Mouse (Mus musculus) MEL (cell line): ENCODE measurements around the gene Jmjd1c. TPM values are rescaled to one million over a fixed set of nuclear protein-coding genes. Genes with fewer than 3 reads are reported as not detected.

Experiments used
- DNase-seq: peaks from one replicate; pipeline ENCODE4 v3.0.0; 2011; ENCODE audit warnings: low read depth, low spot score
- H3K27ac ChIP-seq: 2 replicates; pipeline ENCODE4 v1.5.1; 2012; ENCODE audit warnings: low read depth, mild to moderate bottlenecking, control low read depth, low read length, moderate library complexity; ENCODE audit not compliant: control insufficient read depth
- H3K27me3 ChIP-seq, 2 experiments: fragments of 150-350 bp in 1 of 2; sonication (generic) in 1 of 2; 2 replicates each; pipeline ENCODE4 v1.6.1; 2012; ENCODE audit warnings: low read length in 2 of 2, mild to moderate bottlenecking in 2 of 2, improper control_type of control experiment in 1 of 2, moderate library complexity in 1 of 2; ENCODE audit not compliant: insufficient read depth in 2 of 2, control insufficient read depth in 1 of 2
- H3K36me3 ChIP-seq, 2 experiments: 2 replicates each; pipeline ENCODE4 v1.6.1; 2012 to 2014; ENCODE audit warnings: low read length in 2 of 2, improper control_type of control experiment in 1 of 2, inconsistent platforms in 1 of 2, mild to moderate bottlenecking in 1 of 2; ENCODE audit not compliant: insufficient read depth in 2 of 2, control insufficient read depth in 1 of 2
- H3K4me1 ChIP-seq, 2 experiments: fragments of 150-350 bp in 1 of 2; sonication (generic) in 1 of 2; 2 replicates each; pipeline ENCODE4 v1.6.1; 2012; ENCODE audit warnings: low read length in 2 of 2, improper control_type of control experiment in 1 of 2, mild to moderate bottlenecking in 1 of 2; ENCODE audit not compliant: insufficient read depth in 2 of 2, control insufficient read depth in 1 of 2
- H3K4me3 ChIP-seq, 2 experiments: fragments of 150-350 bp in 1 of 2; sonication (generic) in 1 of 2; 2 replicates each; pipeline ENCODE4 v1.5.1; 2012; ENCODE audit warnings: low read depth in 2 of 2, low read length in 2 of 2, mild to moderate bottlenecking in 2 of 2, moderate library complexity in 2 of 2, control low read depth in 1 of 2, improper control_type of control experiment in 1 of 2; ENCODE audit not compliant: control insufficient read depth in 1 of 2, insufficient read depth in 1 of 2
- H3K79me2 ChIP-seq: 2 replicates; pipeline ENCODE4 v1.6.1; 2012; ENCODE audit warnings: mild to moderate bottlenecking, low read length, moderate library complexity; ENCODE audit not compliant: control insufficient read depth, poor library complexity, insufficient read depth
- H3K9ac ChIP-seq: 2 replicates; pipeline ENCODE4 v1.6.1; 2012; ENCODE audit warnings: low read depth, mild to moderate bottlenecking, control low read depth, low read length, moderate library complexity; ENCODE audit not compliant: control insufficient read depth, poor library complexity, severe bottlenecking
- H3K9me3 ChIP-seq: fragments of 150-350 bp; sonication (generic); replicated peaks from 2 replicates; pipeline ENCODE4 v1.6.1; 2012; ENCODE audit warnings: mild to moderate bottlenecking, low read length, improper control_type of control experiment, moderate library complexity; ENCODE audit not compliant: insufficient read depth
- BHLHE40 ChIP-seq: IDR thresholded peaks from 2 replicates; pipeline ENCODE4 v1.6.1; 2012; ENCODE audit warnings: low read depth, mild to moderate bottlenecking, inconsistent platforms, low read length, improper control_type of control experiment, borderline replicate concordance
- ELF1 ChIP-seq: IDR thresholded peaks from 2 replicates; pipeline ENCODE4 v1.6.1; 2014; ENCODE audit warnings: low read depth, mild to moderate bottlenecking, inconsistent platforms, low read length, improper control_type of control experiment, moderate library complexity
- EP300 ChIP-seq, 2 experiments: IDR thresholded peaks; 2 replicates each; pipeline ENCODE4 v1.6.1; 2011; ENCODE audit warnings: improper control_type of control experiment in 2 of 2, low read length in 2 of 2, low read depth in 1 of 2, mild to moderate bottlenecking in 1 of 2
- GABPA ChIP-seq: IDR thresholded peaks from 2 replicates; pipeline ENCODE4 v1.6.1; 2012; ENCODE audit warnings: low read depth, mild to moderate bottlenecking, inconsistent platforms, low read length, improper control_type of control experiment, moderate library complexity
- KAT2A ChIP-seq: conservative IDR thresholded peaks from 2 replicates; pipeline ENCODE4 v1.6.1; 2012; ENCODE audit warnings: low read depth, low read length, improper control_type of control experiment, inconsistent platforms
- MAFK ChIP-seq: IDR thresholded peaks from 2 replicates; pipeline ENCODE4 v1.6.1; 2011; ENCODE audit warnings: low read depth, mild to moderate bottlenecking, low read length, improper control_type of control experiment, borderline replicate concordance
- MAZ ChIP-seq: IDR thresholded peaks from 2 replicates; pipeline ENCODE4 v1.6.1; 2012; ENCODE audit warnings: low read depth, mild to moderate bottlenecking, inconsistent platforms, low read length, improper control_type of control experiment
- MEF2A ChIP-seq: IDR thresholded peaks from 2 replicates; pipeline ENCODE4 v1.6.1; 2014; ENCODE audit warnings: low read depth, mild to moderate bottlenecking, inconsistent platforms, low read length, improper control_type of control experiment; ENCODE audit not compliant: poor library complexity, insufficient replicate concordance, severe bottlenecking; ENCODE audit errors: extremely low read depth
- MYB ChIP-seq: IDR thresholded peaks from 2 replicates; pipeline ENCODE4 v1.6.1; 2011; ENCODE audit warnings: mild to moderate bottlenecking, low read depth, low read length, improper control_type of control experiment
- MYC ChIP-seq: IDR thresholded peaks from 2 replicates; pipeline ENCODE4 v1.6.1; 2011; ENCODE audit warnings: low read depth, mild to moderate bottlenecking, low read length, improper control_type of control experiment, moderate library complexity
- NELFE ChIP-seq: IDR thresholded peaks from 2 replicates; pipeline ENCODE4 v1.6.1; 2011; ENCODE audit warnings: low read depth, low read length, improper control_type of control experiment
- NRF1 ChIP-seq: IDR thresholded peaks from 2 replicates; pipeline ENCODE4 v1.6.1; 2014; ENCODE audit warnings: low read depth, mild to moderate bottlenecking, inconsistent platforms, low read length, improper control_type of control experiment, moderate library complexity; ENCODE audit not compliant: poor library complexity, insufficient read depth, severe bottlenecking
- POLR2A ChIP-seq, 2 experiments: IDR thresholded peaks; 2 replicates each; pipeline ENCODE4 v1.6.1; 2011 to 2012; ENCODE audit warnings: low read length in 2 of 2, mild to moderate bottlenecking in 2 of 2, control low read depth in 1 of 2, improper control_type of control experiment in 1 of 2, low read depth in 1 of 2, moderate library complexity in 1 of 2; ENCODE audit not compliant: control insufficient read depth in 1 of 2, insufficient read depth in 1 of 2, poor library complexity in 1 of 2
- POLR2AphosphoS2 ChIP-seq: IDR thresholded peaks from 2 replicates; pipeline ENCODE4 v1.6.1; 2011; ENCODE audit warnings: low read length, improper control_type of control experiment
- POLR2AphosphoS5 ChIP-seq: IDR thresholded peaks from 2 replicates; pipeline ENCODE4 v1.6.1; 2012; ENCODE audit warnings: low read depth, borderline replicate concordance, mild to moderate bottlenecking, inconsistent platforms, low read length, moderate library complexity, mixed read lengths
- SIN3A ChIP-seq: IDR thresholded peaks from 2 replicates; pipeline ENCODE4 v1.6.1; 2012; ENCODE audit warnings: low read length, improper control_type of control experiment, inconsistent platforms
- TBP ChIP-seq: IDR thresholded peaks from 2 replicates; pipeline ENCODE4 v1.8.0; 2011; ENCODE audit warnings: low read depth, low read length, improper control_type of control experiment
- USF2 ChIP-seq, 2 experiments: IDR thresholded peaks; 2 replicates each; pipeline ENCODE4 v1.6.1; 2011 to 2012; ENCODE audit warnings: improper control_type of control experiment in 2 of 2, low read length in 2 of 2, borderline replicate concordance in 1 of 2, inconsistent platforms in 1 of 2, low read depth in 1 of 2, mild to moderate bottlenecking in 1 of 2; ENCODE audit not compliant: insufficient read depth in 1 of 2
- ZNF384 ChIP-seq: IDR thresholded peaks from 2 replicates; pipeline ENCODE4 v1.6.1; 2012; ENCODE audit warnings: low read depth, mild to moderate bottlenecking, inconsistent platforms, low read length, improper control_type of control experiment
- polyA plus RNA-seq, 2 experiments: library from polyadenylated mRNA; stranded (reverse) in 1 of 2; unstranded in 1 of 2; fragments of >175 nt in 1 of 2; fragments of >200 nt in 1 of 2; gene quantifications; 2 replicates each; pipeline versions ENCODE4 v1.2.1 to v1.2.4; 2012; ENCODE audit warnings: low replicate concordance in 2 of 2, low read depth in 1 of 2; ENCODE audit not compliant: insufficient read length in 2 of 2, insufficient read depth in 1 of 2, missing spikeins in 1 of 2
- total RNA-seq: library from RNA; depleted of rRNA; stranded (reverse); fragments of 300-350 nt; gene quantifications from 2 replicates; pipeline ENCODE4 v1.2.3, GENCODE M21; 2012

The Jmjd1c gene
- total and polyA plus RNA-seq, 3 experiments: 10.6 to 62.3 (median 15.2) TPM

DNA sequence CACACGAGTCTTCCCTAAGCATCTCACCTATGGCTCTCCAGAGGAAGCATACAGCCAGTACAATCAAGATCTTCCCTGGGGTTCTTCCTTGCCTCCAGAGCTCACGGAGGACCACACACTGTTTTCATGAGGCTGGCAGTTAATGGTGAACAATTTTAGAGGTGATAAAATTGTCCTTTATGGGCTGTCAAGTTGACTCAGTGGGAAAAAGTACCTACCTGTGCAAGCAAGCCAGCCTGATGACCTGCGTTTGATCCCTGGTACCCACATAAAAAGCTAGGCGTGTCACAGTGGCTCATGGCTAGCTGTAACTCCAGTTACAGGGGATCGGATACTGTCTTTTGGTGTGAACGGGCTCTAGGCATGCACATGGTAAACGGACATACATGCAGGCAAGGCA, 10.0 kb upstream of the Jmjd1c start:
- no peaks in the 10 kb centered on the region for H3K9me3 ChIP-seq

DNA sequence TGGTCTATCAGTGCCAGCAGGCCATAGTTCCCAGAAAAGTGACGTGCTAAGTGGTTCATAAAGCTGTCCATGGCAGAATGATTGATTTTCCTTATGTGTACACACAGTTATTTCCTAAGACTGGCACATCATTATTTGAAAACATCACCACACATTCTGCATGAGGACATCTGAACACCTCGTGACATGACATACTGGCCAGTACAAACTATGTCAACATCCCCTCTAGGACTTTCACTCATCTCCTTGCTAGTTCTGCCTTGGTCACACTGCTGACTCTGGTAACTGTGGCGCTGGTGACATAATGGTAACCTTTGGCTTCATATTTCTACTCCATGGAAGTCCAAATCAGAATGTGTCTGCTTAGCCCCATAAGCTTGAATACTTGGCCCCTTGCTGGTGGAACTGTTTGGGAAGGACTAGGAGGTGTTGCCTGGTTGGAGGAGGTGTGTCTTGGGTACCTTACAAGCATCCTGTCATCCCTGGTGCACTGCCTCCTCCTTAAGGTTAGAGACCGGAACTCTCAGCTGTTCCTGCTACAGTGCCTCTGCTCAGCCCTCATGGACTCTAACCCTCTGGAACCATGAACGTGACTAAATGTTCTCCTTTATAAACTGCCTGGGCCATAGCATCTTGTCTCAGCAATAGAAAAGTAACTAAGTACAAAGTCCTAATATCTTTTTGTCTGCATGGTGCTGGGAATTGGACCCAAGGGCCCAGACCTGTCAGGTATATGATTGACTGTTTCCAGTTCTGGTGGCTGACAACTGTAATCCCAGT, 8.3 kb upstream of the Jmjd1c start:
- Histone ChIP-seq H3K79me2 (no peaks in the 10 kb centered on the region), H3K4me1 (no peaks in the 10 kb centered on the region), H3K4me3 (no peak overlapping the region), H3K27me3 (0 out of 4 replicates have a peak, but pooled peaks cover 0 to 2% of the 10 kb centered on the region in 2 experiments), H3K9me3 (no peaks in the 10 kb centered on the region), H3K36me3 (no peaks in the 10 kb centered on the region), H3K9ac (no peak overlapping the region), H3K27ac (no peak overlapping the region)
- TF ChIP-seq MEF2A (no peak), SIN3A (no peak)
- no peak for DNase-seq

More for the DNA sequence above, 10.0 kb upstream of the Jmjd1c start:
- Histone ChIP-seq H3K4me3 (no peak overlapping the region), H3K27me3 (no peaks in the 10 kb centered on the region), H3K27ac (no peak overlapping the region), H3K9ac (no peak overlapping the region), H3K79me2 (no peaks in the 10 kb centered on the region), H3K4me1 (no peaks in the 10 kb centered on the region), H3K36me3 (no peaks in the 10 kb centered on the region)
- DNase-seq: no peak
- TF ChIP-seq USF2 (IDR thresholded peaks at IDR 0.05; ENCODE audit: borderline replicate concordance in 1 of 2, insufficient read depth in 1 of 2, low read depth in 1 of 2, low read length in 2 of 2) (no peak), ELF1 (no peak), MAFK (no peak), POLR2AphosphoS5 (no peak), TBP (no peak), KAT2A (no peak), BHLHE40 (no peak), POLR2A (IDR thresholded peaks at IDR 0.05; ENCODE audit: control insufficient read depth in 1 of 2, insufficient read depth in 1 of 2, low read depth in 1 of 2, low read length in 2 of 2, poor library complexity in 1 of 2) (no peak), MAZ (no peak), NRF1 (no peak), ZNF384 (no peak), EP300 (IDR thresholded peaks at IDR 0.05; ENCODE audit: low read depth in 1 of 2, low read length in 2 of 2) (no peak), MEF2A (no peak), POLR2AphosphoS2 (no peak), GABPA (no peak), NELFE (no peak), MYC (no peak), MYB (no peak)
